Mouse (Mus musculus) layer of hippocampus, adult 11-12 months (tissue): ENCODE results near the gene Mrpl36.

Experiments used
- DNase-seq: peaks from one replicate; pipeline ENCODE4 v3.0.0; 2022; ENCODE audit warnings: low spot score

The Mrpl36 gene

GRCm38 (mm10) chr13:73327827-73328698 lies at the start of gene Mrpl36, which contains the start of gene Ndufs6:
TSS of gene Mrpl36 (plus strand) at chr13:73328513.
TSS of gene Ndufs6 (minus strand) at chr13:73328542.
- DNase-seq = peak; percentile 93

- DNase-seq = no peak
Measured at GRCm38 (mm10) chr13:73279196-73279595, 49.1 kb upstream of the Mrpl36 start.

- no peak for DNase-seq
Measured at GRCm38 (mm10) chr13:73282407-73282806, 45.9 kb upstream of the Mrpl36 start.

GRCm38 (mm10) chr13:73283534-73283933 lies 44.8 kb upstream of the Mrpl36 start:
- no peak for DNase-seq

GRCm38 (mm10) chr13:73290206-73290605 lies 38.1 kb upstream of the Mrpl36 start:
- no peak for DNase-seq

GRCm38 (mm10) chr13:73291102-73291501 lies 37.2 kb upstream of the Mrpl36 start:
- DNase-seq = no peak

GRCm38 (mm10) chr13:73298717-73299116 lies 29.6 kb upstream of the Mrpl36 start:
- no peak for DNase-seq

- DNase-seq = no peak
Measured at GRCm38 (mm10) chr13:73299322-73299721, 29.0 kb upstream of the Mrpl36 start.

- no peak for DNase-seq
Measured at GRCm38 (mm10) chr13:73304729-73305128, 23.6 kb upstream of the Mrpl36 start.

- no peak for DNase-seq
Measured at GRCm38 (mm10) chr13:73305398-73306084, 22.8 kb upstream of the Mrpl36 start.

- no peak for DNase-seq
Measured at GRCm38 (mm10) chr13:73306085-73306410, 22.3 kb upstream of the Mrpl36 start.

- no peak for DNase-seq
Measured at GRCm38 (mm10) chr13:73306430-73306829, 21.9 kb upstream of the Mrpl36 start.

- DNase-seq = peak; percentile 31
Measured at GRCm38 (mm10) chr13:73310183-73310929, 18.0 kb upstream of the Mrpl36 start.

- no peak for DNase-seq
Measured at GRCm38 (mm10) chr13:73320048-73320447, 8.3 kb upstream of the Mrpl36 start.

- DNase-seq = no peak
Measured at GRCm38 (mm10) chr13:73322626-73323025, 5.7 kb upstream of the Mrpl36 start.

GRCm38 (mm10) chr13:73323406-73323805 lies 4.9 kb upstream of the Mrpl36 start:
- DNase-seq = no peak

- peak; percentile 90 for DNase-seq
Measured at GRCm38 (mm10) chr13:73330844-73331501, 2.7 kb downstream of the Mrpl36 start.

GRCm38 (mm10) chr13:73331736-73332135 lies 3.4 kb downstream of the Mrpl36 start:
- peak; percentile 15 for DNase-seq

- DNase-seq = no peak
Measured at GRCm38 (mm10) chr13:73336753-73337152, 8.4 kb downstream of the Mrpl36 start.

- no peak for DNase-seq
Measured at GRCm38 (mm10) chr13:73345102-73345890, 17.0 kb downstream of the Mrpl36 start.

GRCm38 (mm10) chr13:73346131-73346530 lies 17.8 kb downstream of the Mrpl36 start:
- DNase-seq = no peak
